Mouse (Mus musculus): ENCODE measurements around the gene Rab7. TPM values are rescaled to one million over a fixed set of nuclear protein-coding genes. Genes with fewer than 3 reads are reported as not detected.

Gene Rab7
- total RNA-seq, 2 experiments from 2014 or later, result 325 to 332 TPM

GRCm38 (mm10) chr6:88056866-88057265 is 11.8 kb upstream of the Rab7 start:
- DNase-seq (ENCODE audit: extremely low spot score in 1 of 2, low spot score in 2 of 2), result no peak
- intact Hi-C loops (cut with DNase I), result no loop called here

GRCm38 (mm10) chr6:88055663-88056062 is 10.6 kb upstream of the Rab7 start:
- DNase-seq (ENCODE audit: extremely low spot score in 1 of 2, low spot score in 2 of 2), result no peak
- intact Hi-C loops (cut with DNase I), result no loop called here

- DNase-seq (ENCODE audit: extremely low spot score in 1 of 2, low spot score in 2 of 2), result no peak
These were observed 9.2 kb upstream of the Rab7 start for GRCm38 (mm10) chr6:88054081-88054835.

GRCm38 (mm10) chr6:88053228-88054080 is 8.4 kb upstream of the Rab7 start:
- no peak for DNase-seq (ENCODE audit: extremely low spot score in 1 of 2, low spot score in 2 of 2)
- intact Hi-C loops (cut with DNase I), result no loop called here

More at GRCm38 (mm10) chr6:88054081-88054835, 9.2 kb upstream of the Rab7 start:
- intact Hi-C loops (cut with DNase I), result no loop called here

- no peak for DNase-seq (ENCODE audit: extremely low spot score in 1 of 2, low spot score in 2 of 2)
- intact Hi-C loops (cut with DNase I), result no loop called here
These were observed 6.1 kb upstream of the Rab7 start for GRCm38 (mm10) chr6:88051206-88051605.

- intact Hi-C loops (cut with DNase I), result no loop called here
- DNase-seq (ENCODE audit: extremely low spot score in 1 of 2, low spot score in 2 of 2), result no peak
These were observed 3.9 kb upstream of the Rab7 start for GRCm38 (mm10) chr6:88049008-88049407.

- intact Hi-C loops (cut with DNase I), result no loop called here
- DNase-seq (ENCODE audit: extremely low spot score in 1 of 2, low spot score in 2 of 2), result no peak
These were observed 2.8 kb upstream of the Rab7 start for GRCm38 (mm10) chr6:88047853-88048252.

GRCm38 (mm10) chr6:88045406-88045766 is 316 bp upstream of the Rab7 start:
- no peak for DNase-seq (ENCODE audit: extremely low spot score in 1 of 2, low spot score in 2 of 2)
- intact Hi-C loops (cut with DNase I), result no loop called here

GRCm38 (mm10) chr6:88044234-88044576 is 865 bp downstream of the Rab7 start:
- intact Hi-C loops (cut with DNase I), result no loop called here
- no peak for DNase-seq (ENCODE audit: extremely low spot score in 1 of 2, low spot score in 2 of 2)

GRCm38 (mm10) chr6:88042336-88042735 is 2.7 kb downstream of the Rab7 start:
- no peak for DNase-seq (ENCODE audit: extremely low spot score in 1 of 2, low spot score in 2 of 2)
- intact Hi-C loops (cut with DNase I), result no loop called here

GRCm38 (mm10) chr6:88041221-88041620 is 3.8 kb downstream of the Rab7 start:
- no peak for DNase-seq (ENCODE audit: extremely low spot score in 1 of 2, low spot score in 2 of 2)
- intact Hi-C loops (cut with DNase I), result no loop called here

- intact Hi-C loops (cut with DNase I), result no loop called here
- no peak for DNase-seq (ENCODE audit: extremely low spot score in 1 of 2, low spot score in 2 of 2)
These were observed 5.6 kb downstream of the Rab7 start for GRCm38 (mm10) chr6:88039426-88039825.

GRCm38 (mm10) chr6:88037471-88038045 is 7.5 kb downstream of the Rab7 start:
- intact Hi-C loops (cut with DNase I), result no loop called here
- DNase-seq (ENCODE audit: extremely low spot score in 1 of 2, low spot score in 2 of 2), result no peak

- intact Hi-C loops (cut with DNase I), result no loop called here
These were observed 11.6 kb downstream of the Rab7 start for GRCm38 (mm10) chr6:88033504-88033903.

GRCm38 (mm10) chr6:88030432-88030831 is 14.6 kb downstream of the Rab7 start:
- intact Hi-C loops (cut with DNase I), result no loop called here
- no peak for DNase-seq (ENCODE audit: extremely low spot score in 1 of 2, low spot score in 2 of 2)

More at GRCm38 (mm10) chr6:88033504-88033903, 11.6 kb downstream of the Rab7 start:
- DNase-seq (ENCODE audit: extremely low spot score in 1 of 2, low spot score in 2 of 2), result no peak

- DNase-seq (ENCODE audit: extremely low spot score in 1 of 2, low spot score in 2 of 2), result peak in 1 of 2 experiments; percentile 32
- intact Hi-C loops (cut with DNase I), result no loop called here
These were observed 17.7 kb downstream of the Rab7 start for GRCm38 (mm10) chr6:88027390-88027789.

- intact Hi-C loops (cut with DNase I), result no loop called here
- DNase-seq (ENCODE audit: extremely low spot score in 1 of 2, low spot score in 2 of 2), result no peak
These were observed 21.7 kb downstream of the Rab7 start for GRCm38 (mm10) chr6:88023316-88023890.

GRCm38 (mm10) chr6:88019154-88019553 is 25.9 kb downstream of the Rab7 start:
- DNase-seq (ENCODE audit: extremely low spot score in 1 of 2, low spot score in 2 of 2), result no peak
- intact Hi-C loops (cut with DNase I), result no loop called here

- intact Hi-C loops (cut with DNase I), result no loop called here
- no peak for DNase-seq (ENCODE audit: extremely low spot score in 1 of 2, low spot score in 2 of 2)
These were observed 27.2 kb downstream of the Rab7 start for GRCm38 (mm10) chr6:88017821-88018220.
